Mouse (Mus musculus) embryonic fibroblast, embryonic 13.5 days (primary cell): ENCODE measurements around the gene Ugt1a10.

Experiments used
- CTCF ChIP-seq: IDR thresholded peaks from 2 replicates; pipeline ENCODE4 v1.5.1; 2011; ENCODE audit warnings: mild to moderate bottlenecking, control low read depth, low read length, moderate library complexity, borderline replicate concordance; ENCODE audit not compliant: insufficient read depth
- POLR2A ChIP-seq: IDR thresholded peaks from 2 replicates; pipeline ENCODE4 v1.6.1; 2011; ENCODE audit warnings: low read depth, mild to moderate bottlenecking, control low read depth, low read length, moderate library complexity

DNA sequence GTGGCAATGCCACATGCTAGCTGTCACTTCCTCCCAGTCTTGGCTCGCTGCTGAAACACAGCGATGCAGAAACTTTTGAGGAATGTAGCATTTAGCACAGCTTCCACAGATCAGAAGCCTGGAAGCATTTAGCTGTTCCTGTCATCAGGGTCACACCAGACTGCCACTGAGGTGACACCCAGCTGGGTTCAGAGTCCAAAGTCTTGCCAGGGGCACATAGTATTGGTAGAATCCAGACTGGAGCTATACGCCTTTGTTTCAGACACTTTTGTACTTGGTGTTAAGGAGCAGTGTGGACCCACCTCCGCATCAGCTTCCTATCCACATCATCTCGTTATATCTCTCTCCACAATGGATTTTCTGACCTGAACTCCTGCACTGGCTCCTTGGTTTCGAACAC lies 198.4 kb downstream of the Ugt1a10 start:
- TF ChIP-seq CTCF (no peak), POLR2A (no peak)
